Mouse (Mus musculus) limb, embryonic 11.5 days (tissue): ENCODE results near the gene Adcy1. TPM values are rescaled to one million over a fixed set of nuclear protein-coding genes. Genes with fewer than 3 reads are reported as not detected.

Experiments
- ATAC-seq: fragments of 200-750 bp; cut with Nextera tagmentation; 2 replicates; pipeline ENCODE4 v1.8.0; 2017; ENCODE audit warnings: low read depth; ENCODE audit not compliant: insufficient number of reproducible peaks, low FRiP score, low TSS enrichment
- DNase-seq: peaks from one replicate; pipeline ENCODE4 v3.0.0-alpha.2; 2015; ENCODE audit warnings: low spot score
- H3K27ac ChIP-seq: fragments of 300-500 bp; sonication (generic); replicated peaks from 2 replicates; pipeline ENCODE4 v1.5.1; 2014; ENCODE audit warnings: low read depth, mild to moderate bottlenecking, low read length
- H3K27me3 ChIP-seq: fragments of 300-500 bp; sonication (generic); 2 replicates; pipeline ENCODE4 v1.6.1; 2014; ENCODE audit warnings: mild to moderate bottlenecking, low read length, mixed read lengths; ENCODE audit not compliant: control insufficient read depth, insufficient read depth
- H3K36me3 ChIP-seq: fragments of 300-500 bp; sonication (generic); 2 replicates; pipeline ENCODE4 v1.6.1; 2014; ENCODE audit warnings: mild to moderate bottlenecking, low read length, moderate library complexity, mixed read lengths; ENCODE audit not compliant: control insufficient read depth, insufficient read depth
- H3K4me1 ChIP-seq: fragments of 300-500 bp; sonication (generic); 2 replicates; pipeline ENCODE4 v1.6.1; 2014; ENCODE audit warnings: low read length, mixed read lengths; ENCODE audit not compliant: control insufficient read depth, insufficient read depth
- H3K4me2 ChIP-seq: fragments of 300-500 bp; sonication (generic); 2 replicates; pipeline ENCODE4 v1.6.1; 2014; ENCODE audit warnings: low read depth, mild to moderate bottlenecking, moderate library complexity; ENCODE audit not compliant: severe bottlenecking
- H3K4me3 ChIP-seq: fragments of 300-500 bp; sonication (generic); 2 replicates; pipeline ENCODE4 v1.5.1; 2014; ENCODE audit warnings: low read depth, low read length
- H3K9ac ChIP-seq: fragments of 300-500 bp; sonication (generic); 2 replicates; pipeline ENCODE4 v1.6.1; 2014; ENCODE audit warnings: mild to moderate bottlenecking, low read length
- H3K9me3 ChIP-seq: fragments of 300-500 bp; sonication (generic); 2 replicates; pipeline ENCODE4 v1.6.1; 2016; ENCODE audit warnings: low read length; ENCODE audit not compliant: control insufficient read depth
- WGBS: fragments of 180-500 bp; shearing (Covaris S2); extraction: QIAGEN DNeasy Blood & Tissue Kit; methylation state at CpG from one replicate; pipeline ENCODE4 v1.1.7; 2014; 5-methylcytosine and 5-hydroxymethylcytosine counted together
- polyA plus RNA-seq: library from polyadenylated mRNA; unstranded; fragments of >200 nt; fragmentation: Nextera tagmentation; extraction: Ambion mirVana; gene quantifications from 2 replicates; pipeline ENCODE4 v1.2.1, GENCODE M21; 2014

The Adcy1 gene
- 0.92 and 0.95 TPM in 2 replicates for polyA plus RNA-seq

DNA sequence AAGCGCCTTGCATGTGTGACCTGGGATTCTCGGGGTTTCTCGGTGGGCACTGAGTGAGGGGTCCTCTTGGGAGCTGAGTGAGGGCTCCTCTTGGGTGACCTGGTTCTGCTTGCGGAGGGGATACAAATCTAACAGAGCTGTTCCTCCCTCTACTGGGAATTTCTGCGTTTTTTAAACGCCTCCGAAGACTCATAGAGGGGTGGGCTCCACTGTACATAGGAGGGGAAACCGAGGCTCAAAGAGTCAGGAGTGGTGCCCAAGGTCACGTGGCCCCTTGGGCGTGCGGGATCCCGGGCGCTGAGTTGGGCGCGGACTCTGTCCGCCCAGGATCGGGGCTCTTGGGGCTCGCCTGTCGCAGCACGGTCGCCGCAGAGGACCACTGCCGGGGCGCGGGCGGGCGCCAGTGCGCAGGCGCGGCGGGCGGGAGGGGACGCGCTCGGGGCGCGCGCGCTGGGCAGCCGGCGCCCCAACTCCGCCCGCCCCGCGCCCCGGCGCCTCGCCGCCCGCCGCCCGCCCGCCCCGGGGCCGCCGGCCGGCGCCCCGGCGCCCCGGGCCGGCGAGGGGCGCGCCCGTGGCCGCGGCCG, at the start of gene Adcy1:
Adcy1 (plus strand) TSS at position 489 of the 584 bp plus-strand sequence.
- H3K9me3 ChIP-seq: no peaks in the 10 kb centered on the region
- DNase-seq (peak; percentile 51), ATAC-seq (peak; percentile 54; the same call in 1 of the 2 replicates)
- H3K27ac ChIP-seq: no peak within 1 kb of the TSS
- peak within 1 kb of the TSS; percentile 90 for H3K4me2 ChIP-seq
- no peaks in the 10 kb centered on the region for H3K36me3 ChIP-seq
- H3K27me3 ChIP-seq: peaks cover 48% of the 10 kb centered on the region
- peak within 1 kb of the TSS; percentile 48 for H3K4me3 ChIP-seq
- 2% methylated on average over 29 of the region's 69 CpGs for WGBS
- peak within 1 kb of the TSS; percentile 53 for H3K9ac ChIP-seq
- H3K4me1 ChIP-seq: peaks cover 14% of the 10 kb centered on the region

DNA sequence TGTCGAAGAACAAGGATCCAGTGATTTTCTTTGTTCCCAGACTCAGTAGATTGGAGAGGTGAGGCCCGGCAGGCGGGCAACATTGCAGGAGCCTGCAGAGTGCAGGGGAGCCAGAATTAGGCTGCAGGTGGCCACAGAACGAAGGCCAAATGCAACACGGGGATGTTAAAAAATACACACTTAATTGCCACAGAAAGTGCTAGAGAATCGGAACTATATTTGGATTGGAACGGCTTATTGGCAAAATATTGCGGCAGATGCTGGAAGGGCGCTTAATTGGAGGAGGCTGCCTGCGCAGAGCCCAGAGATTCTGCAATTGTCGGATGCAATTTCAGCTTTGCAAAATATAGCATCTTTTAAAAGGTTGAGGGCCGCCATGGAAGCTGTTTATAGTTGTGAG, 46.4 kb upstream of the Adcy1 start:
- Histone ChIP-seq H3K36me3 (no peaks in the 10 kb centered on the region), H3K27ac (no peak overlapping the region), H3K9ac (no peak overlapping the region), H3K4me2 (no peak overlapping the region), H3K9me3 (no peaks in the 10 kb centered on the region), H3K27me3 (no peaks in the 10 kb centered on the region), H3K4me1 (no peaks in the 10 kb centered on the region), H3K4me3 (no peak overlapping the region)
- WGBS: 88% methylated on average over 12 of the region's 12 CpGs
- ATAC-seq (no peak), DNase-seq (no peak)

DNA sequence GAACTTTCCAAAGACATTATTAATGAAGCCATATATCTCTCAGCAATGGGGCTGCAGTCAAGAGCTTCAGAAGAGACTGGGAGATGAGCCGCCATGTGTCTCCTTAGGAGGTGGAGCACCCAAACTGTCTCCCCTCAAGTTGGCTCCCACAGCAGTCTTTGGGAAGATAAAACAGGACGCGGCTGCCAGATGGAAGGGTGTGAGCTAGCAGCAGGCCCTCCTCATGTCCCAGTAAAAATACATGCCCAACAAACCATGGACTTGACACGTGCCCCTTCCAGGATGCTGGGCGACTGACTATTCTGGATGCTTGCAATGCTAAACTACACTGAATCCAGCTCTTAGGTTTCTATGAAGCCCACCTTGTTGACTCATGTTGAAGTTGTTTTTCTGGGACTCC, 45.2 kb upstream of the Adcy1 start:
- Histone ChIP-seq H3K36me3 (no peaks in the 10 kb centered on the region), H3K9me3 (no peaks in the 10 kb centered on the region), H3K9ac (no peak overlapping the region), H3K4me1 (no peaks in the 10 kb centered on the region), H3K27me3 (no peaks in the 10 kb centered on the region), H3K4me3 (no peak overlapping the region), H3K27ac (no peak overlapping the region), H3K4me2 (no peak overlapping the region)
- DNase-seq: no peak
- 90% methylated on average over 5 of the region's 5 CpGs for WGBS
- ATAC-seq: no peak

DNA sequence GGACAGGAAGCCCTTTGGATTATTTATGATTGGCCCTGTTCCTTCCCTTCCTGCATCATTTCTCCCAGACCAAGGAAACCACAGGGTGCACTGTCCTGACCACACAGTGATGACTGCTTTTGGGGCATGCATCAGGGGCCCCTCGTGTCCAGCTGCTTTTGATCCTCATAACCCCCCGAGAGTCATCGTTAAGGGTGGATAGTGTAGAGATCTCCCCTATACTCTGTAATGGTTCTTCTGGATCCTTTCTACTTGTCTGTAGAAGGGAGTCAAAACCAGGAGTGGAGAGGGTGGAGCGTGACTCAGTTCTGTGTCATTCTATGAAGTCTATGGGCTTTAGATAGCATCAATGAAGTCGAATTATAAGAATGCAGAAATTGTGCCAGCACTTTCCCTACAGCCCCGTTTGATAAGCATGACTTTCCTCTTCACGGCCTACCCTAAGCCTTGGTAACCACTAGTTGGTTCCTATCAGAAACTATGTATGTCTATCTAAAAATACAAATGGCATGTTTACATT, 44.2 kb upstream of the Adcy1 start:
- Histone ChIP-seq H3K4me2 (no peak overlapping the region), H3K36me3 (no peaks in the 10 kb centered on the region), H3K9me3 (no peaks in the 10 kb centered on the region), H3K27me3 (no peaks in the 10 kb centered on the region), H3K4me3 (no peak overlapping the region), H3K27ac (no peak overlapping the region), H3K9ac (no peak overlapping the region), H3K4me1 (no peaks in the 10 kb centered on the region)
- ATAC-seq (no peak), DNase-seq (no peak)
- 84% methylated on average over 7 of the region's 7 CpGs for WGBS

DNA sequence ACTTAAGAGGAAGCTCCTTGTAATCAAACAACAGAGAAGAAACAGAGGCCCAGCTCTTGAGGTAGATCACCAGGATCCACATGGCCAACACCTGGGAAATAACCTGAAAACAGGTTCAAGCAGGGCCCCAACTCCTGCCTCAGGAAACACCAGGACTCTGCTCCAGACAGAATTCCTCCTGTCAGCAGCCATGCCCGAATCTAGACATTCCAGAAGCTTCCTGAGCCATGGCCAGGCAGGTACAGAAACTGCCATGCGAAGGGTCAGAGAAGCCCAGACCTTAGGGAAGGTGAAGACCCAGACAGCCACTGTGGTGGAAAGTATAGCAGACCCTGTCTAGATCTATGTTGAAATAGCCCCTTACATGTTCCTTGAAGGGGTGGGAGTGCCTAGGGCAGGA, 30.2 kb upstream of the Adcy1 start:
- WGBS: 77% methylated on average over 2 of the region's 2 CpGs
- Histone ChIP-seq H3K4me1 (no peaks in the 10 kb centered on the region), H3K9ac (no peak overlapping the region), H3K27ac (no peak overlapping the region), H3K4me2 (no peak overlapping the region), H3K27me3 (no peaks in the 10 kb centered on the region), H3K36me3 (no peaks in the 10 kb centered on the region), H3K9me3 (no peaks in the 10 kb centered on the region), H3K4me3 (no peak overlapping the region)
- ATAC-seq (no peak), DNase-seq (no peak)

DNA sequence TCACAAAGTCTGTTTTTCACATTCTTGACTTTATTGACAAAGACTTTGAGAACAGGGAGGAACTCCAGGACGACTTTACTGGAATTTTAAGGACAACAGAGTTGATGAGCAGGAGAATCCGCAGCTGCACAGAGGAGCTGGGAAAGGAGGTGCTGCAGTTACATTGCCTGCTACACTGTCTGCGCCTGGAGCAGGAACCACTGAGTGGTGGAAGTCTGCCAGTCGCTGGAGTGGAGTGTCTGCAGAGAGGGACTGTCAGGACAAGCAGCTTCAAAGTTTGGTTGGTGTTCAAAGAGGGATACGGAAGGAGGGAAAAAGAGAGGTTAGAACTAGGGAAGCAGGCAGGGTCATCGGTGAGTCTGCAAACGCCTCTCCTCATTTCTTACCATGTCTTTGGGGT, 23.6 kb upstream of the Adcy1 start:
- Histone ChIP-seq H3K27ac (no peak overlapping the region), H3K9me3 (no peaks in the 10 kb centered on the region), H3K4me3 (no peak overlapping the region), H3K4me2 (no peak overlapping the region), H3K27me3 (no peaks in the 10 kb centered on the region), H3K36me3 (no peaks in the 10 kb centered on the region), H3K9ac (no peak overlapping the region), H3K4me1 (no peaks in the 10 kb centered on the region)
- 23% methylated on average over 7 of the region's 7 CpGs for WGBS
- peak; percentile 21 for DNase-seq
- no peak for ATAC-seq

DNA sequence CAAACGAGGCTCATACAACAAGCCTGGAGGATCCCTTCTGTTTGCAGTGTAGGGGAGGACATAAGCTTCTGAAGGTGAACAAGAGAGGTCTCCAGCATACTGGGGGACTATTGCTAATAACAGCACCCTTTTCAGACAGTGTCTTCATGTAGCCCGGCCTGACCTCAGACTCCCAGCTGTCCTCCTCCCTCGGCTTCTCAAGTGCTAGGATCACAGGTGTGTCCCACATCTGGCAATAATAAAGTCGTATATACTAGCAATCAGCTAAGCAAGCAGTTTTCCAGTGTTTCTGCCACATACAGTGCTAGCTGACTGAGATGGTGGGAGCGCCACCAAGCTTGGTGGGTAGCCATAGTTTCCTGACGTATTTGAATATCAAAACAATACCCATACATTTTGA, 22.5 kb upstream of the Adcy1 start:
- Histone ChIP-seq H3K27ac (no peak overlapping the region), H3K27me3 (no peaks in the 10 kb centered on the region), H3K9ac (no peak overlapping the region), H3K36me3 (no peaks in the 10 kb centered on the region), H3K4me1 (no peaks in the 10 kb centered on the region), H3K4me2 (no peak overlapping the region), H3K4me3 (no peak overlapping the region), H3K9me3 (no peaks in the 10 kb centered on the region)
- ATAC-seq: no peak
- 30% methylated on average over 6 of the region's 6 CpGs for WGBS
- peak; percentile 25 for DNase-seq

DNA sequence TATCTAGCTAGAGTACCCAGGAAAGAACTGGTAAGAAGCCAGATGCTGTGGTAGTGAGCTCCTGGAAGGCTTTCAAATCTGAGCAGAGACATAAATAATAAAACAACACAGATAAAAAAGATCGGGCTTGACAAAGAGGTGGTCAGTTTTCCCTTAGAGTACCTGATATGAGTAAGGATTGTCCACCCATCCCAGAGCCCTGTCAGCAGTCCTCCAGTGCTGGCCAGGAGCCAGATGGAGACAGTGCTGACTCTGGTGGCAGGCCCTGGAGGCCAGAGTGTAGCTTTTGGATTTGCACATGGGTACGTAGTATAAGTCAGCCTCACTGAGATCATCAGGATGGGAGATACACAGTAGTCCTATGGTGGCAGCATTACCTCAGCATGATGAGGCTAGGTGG, 16.1 kb upstream of the Adcy1 start:
- 91% methylated on average over 2 of the region's 2 CpGs for WGBS
- Histone ChIP-seq H3K4me2 (no peak overlapping the region), H3K4me1 (no peaks in the 10 kb centered on the region), H3K9ac (no peak overlapping the region), H3K27ac (no peak overlapping the region), H3K4me3 (no peak overlapping the region), H3K36me3 (no peaks in the 10 kb centered on the region), H3K27me3 (no peaks in the 10 kb centered on the region), H3K9me3 (no peaks in the 10 kb centered on the region)
- ATAC-seq: no peak
- DNase-seq: no peak

DNA sequence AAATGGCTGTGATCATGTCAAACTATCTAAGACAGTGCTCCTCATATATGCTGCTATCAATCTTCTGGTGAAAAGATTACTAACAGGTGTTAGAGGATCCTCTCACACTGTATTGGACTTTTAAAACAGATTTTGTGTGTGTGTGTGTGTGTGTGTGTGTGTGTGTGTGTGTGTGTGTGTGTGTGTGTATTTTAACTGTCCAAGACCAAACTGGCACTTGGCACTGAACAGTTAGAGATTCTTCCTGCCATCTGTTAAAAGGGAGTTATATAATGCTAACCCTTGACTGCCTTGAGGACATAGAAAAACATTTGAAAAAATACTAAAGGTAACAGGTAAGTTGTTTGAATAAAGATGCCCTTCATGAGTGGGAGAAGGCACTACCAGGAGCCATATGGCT, 15.7 kb upstream of the Adcy1 start:
- Histone ChIP-seq H3K4me1 (no peaks in the 10 kb centered on the region), H3K27me3 (no peaks in the 10 kb centered on the region), H3K27ac (no peak overlapping the region), H3K9ac (no peak overlapping the region), H3K4me2 (no peak overlapping the region), H3K4me3 (no peak overlapping the region), H3K36me3 (no peaks in the 10 kb centered on the region), H3K9me3 (no peaks in the 10 kb centered on the region)
- DNase-seq: no peak
- no peak for ATAC-seq
